Mouse (Mus musculus) T-helper 1 cell (primary cell): ENCODE data around the gene Nr3c2.

ENCODE experiments used
- in situ Hi-C: fragments of 300-600 bp; cut with MboI, MseI; formaldehyde crosslinking; loops from one replicate; pipeline ENCODE4 v1.15.1; 2025; ENCODE audit warnings: high pct_unique_total_duplicates

The Nr3c2 gene

GRCm38 (mm10) chr8:77169320-77169719, 270.1 kb downstream of the Nr3c2 start:
- in situ Hi-C loops, result no loop called here

- in situ Hi-C loops, result no loop called here
These were observed 270.7 kb downstream of the Nr3c2 start for GRCm38 (mm10) chr8:77169757-77170438.

DNA sequence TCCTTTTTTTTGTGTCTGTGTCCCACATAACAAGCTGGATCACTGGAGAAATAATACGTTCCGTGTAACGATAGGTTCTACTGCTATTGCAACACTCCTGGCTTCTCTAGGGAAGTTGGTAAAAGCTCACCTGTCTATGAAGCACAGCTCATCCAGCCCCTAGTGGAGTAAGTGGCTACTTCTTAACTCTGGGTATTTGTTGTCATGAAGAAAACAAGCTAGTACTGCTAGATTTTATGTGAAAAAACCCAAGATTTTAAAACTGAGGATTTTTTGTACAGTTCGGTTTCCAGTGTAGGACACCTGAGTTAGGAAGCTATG, 271.2 kb downstream of the Nr3c2 start:
- in situ Hi-C loops, result no loop called here

GRCm38 (mm10) chr8:77173075-77173657, 273.9 kb downstream of the Nr3c2 start:
- in situ Hi-C loops, result no loop called here

DNA sequence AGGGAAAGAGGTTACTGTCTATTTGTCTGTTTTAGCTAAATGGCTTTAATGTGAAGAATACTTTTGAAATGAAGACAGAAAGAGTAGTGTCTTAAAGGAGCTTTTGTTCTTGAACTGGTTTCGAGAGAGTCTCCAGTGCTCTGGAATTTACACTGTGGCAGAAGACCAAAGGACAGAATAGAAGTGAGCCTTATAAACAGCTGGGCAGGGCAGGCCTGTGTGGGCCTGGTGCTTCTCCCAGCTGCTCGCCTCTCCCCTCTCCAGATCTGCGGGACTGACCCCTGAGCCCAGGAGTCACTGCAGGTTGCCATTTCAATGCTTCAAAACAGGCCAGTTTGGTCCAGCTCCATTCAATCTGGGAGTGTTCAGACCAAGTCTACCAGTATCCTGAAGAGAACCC, 274.5 kb downstream of the Nr3c2 start:
- in situ Hi-C loops, result no loop called here

GRCm38 (mm10) chr8:77175471-77175870, 276.2 kb downstream of the Nr3c2 start:
- in situ Hi-C loops, result no loop called here

DNA sequence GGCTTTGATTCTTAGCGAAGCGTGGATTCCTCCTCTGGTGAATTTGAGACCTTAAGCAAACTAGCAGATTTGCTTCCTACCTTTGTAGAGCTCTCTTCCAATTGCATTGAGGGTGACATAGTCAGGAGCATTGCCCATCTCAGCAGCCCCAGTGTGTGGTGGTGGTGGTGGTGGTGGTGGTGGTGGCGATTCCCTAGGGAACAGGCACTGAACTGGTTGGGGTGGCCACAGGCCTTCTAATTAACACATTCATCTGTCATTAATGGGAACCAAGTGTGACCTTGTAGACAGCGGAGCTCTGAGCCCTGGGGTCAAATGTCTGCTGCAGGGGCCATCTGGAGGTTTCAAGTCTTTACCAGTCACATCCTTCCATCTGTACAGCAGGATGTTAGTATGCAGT, 277.1 kb downstream of the Nr3c2 start:
- in situ Hi-C loops, result no loop called here

DNA sequence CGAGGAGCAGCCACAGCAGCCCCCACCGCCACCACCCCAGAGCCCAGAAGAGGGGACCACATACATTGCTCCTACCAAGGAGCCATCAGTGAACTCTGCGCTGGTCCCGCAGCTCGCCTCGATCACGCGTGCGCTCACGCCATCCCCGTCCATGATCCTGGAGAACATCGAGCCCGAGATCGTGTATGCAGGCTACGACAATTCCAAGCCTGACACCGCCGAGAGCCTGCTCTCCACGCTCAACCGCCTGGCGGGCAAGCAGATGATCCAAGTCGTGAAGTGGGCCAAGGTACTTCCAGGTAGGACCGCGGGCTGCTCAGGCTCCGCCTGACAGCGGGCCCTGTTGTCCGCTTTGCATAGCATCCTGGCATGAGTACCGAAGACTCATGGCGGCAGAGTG, 286.6 kb downstream of the Nr3c2 start:
- in situ Hi-C loops, result no loop called here

DNA sequence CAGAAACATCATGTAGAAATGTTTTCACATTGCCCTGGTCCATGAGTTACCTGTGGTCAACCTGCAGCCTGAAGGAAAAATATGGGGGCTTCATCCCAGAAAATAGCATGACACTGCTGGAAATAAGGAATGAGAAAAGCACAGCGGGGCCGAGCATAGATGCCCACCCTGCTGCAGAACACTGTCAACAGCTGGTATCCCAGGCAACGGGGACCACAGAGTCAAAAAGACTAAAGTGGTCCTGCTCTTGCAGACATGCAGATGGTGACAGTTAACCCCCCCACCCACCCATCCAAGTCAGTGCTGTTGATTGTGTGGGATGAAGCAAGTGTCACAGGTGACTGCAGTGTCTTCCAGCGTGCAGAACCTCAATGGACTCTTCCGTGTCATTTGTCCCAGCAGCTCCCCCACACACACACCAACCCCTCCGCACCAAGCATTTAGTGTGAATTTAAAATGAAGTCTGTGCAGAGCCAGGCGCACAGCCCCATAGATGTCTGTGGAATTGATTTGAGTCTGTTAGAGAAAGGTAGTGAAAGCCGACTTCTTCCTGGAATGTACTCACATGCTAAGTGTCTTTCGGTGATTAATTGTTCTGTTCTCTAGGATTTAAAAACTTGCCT, 287.8 kb downstream of the Nr3c2 start:
- in situ Hi-C loops, result no loop called here

DNA sequence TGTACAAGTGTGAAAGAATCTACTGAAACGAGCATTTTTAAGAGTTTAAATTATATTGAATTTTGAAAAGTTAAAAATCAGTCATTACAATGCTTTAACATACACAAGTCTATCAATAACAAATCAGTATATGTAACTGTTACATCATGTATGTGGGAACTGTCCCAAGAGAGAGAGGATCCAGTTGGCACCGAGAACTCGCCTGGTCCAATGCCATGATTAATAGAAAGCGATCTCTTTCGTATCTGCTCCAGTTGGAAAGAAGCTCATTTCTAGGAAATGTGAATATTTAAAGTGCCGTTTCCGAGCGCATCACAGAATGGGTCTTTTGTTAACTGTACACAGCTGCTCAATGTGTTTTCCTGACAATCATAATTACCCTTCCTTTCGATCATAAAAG, 288.5 kb downstream of the Nr3c2 start:
- in situ Hi-C loops, result no loop called here

DNA sequence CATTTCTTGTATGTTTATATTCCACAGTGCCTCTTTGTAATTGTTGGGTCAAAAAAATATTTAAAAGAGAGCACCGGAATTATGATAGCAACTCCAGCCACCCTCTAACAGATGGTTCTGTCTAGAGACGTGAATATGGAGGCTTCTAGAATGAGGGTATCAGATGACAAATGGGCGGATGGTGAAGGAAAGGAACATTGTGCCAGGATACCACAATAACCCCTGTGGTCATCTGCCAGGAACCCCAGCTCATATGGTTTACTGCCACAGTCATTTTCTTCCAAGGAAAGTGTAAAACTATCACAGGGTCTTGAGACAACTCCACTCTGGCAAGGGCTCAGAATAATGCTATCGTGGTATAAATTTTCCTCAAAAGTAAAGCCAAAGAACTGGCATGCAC, 289.1 kb downstream of the Nr3c2 start:
- in situ Hi-C loops, result no loop called here

DNA sequence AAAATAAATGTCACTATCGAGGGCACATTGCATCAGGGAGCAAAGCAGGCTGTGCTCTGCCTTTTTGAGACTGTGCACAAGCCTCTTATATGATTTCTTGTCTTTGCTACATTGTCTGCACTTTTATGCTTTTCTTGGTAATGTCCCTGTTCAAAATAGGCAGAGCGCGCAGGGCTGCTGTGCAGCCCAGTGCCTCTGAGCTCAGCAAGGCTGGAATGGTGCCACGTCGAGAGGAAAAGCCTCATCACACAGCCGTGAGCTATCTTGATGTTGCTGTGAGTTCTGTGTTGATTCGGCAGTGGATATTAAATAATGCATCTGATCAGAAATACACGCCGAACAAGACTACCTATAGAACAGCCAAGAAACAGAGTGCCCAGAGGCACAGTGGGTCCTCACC, 290.1 kb downstream of the Nr3c2 start:
- in situ Hi-C loops, result no loop called here

DNA sequence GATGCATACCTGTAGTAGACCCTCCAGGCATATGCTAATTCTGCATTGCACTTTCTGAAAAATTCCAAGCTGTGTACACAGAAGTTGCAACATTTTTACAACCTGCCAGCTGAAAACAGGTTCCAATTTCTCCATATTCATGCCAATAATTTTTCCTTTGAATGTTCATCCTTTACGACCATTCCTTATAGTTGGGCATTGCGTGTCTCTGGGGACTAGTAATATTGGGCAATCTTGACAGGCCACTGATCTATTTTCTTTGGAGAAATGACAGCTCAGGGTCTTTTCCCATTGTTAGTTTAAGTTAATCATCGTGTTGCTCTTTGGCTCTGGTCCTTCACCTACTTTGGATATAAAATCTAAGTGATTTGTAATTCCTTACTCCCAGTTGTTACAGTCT, 291.2 kb downstream of the Nr3c2 start:
- in situ Hi-C loops, result no loop called here

GRCm38 (mm10) chr8:77209297-77209696, 310.1 kb downstream of the Nr3c2 start:
- in situ Hi-C loops, result no loop called here

GRCm38 (mm10) chr8:77213893-77214464, 314.7 kb downstream of the Nr3c2 start:
- in situ Hi-C loops, result no loop called here

- in situ Hi-C loops, result no loop called here
These were observed 315.4 kb downstream of the Nr3c2 start for GRCm38 (mm10) chr8:77214665-77215064.

DNA sequence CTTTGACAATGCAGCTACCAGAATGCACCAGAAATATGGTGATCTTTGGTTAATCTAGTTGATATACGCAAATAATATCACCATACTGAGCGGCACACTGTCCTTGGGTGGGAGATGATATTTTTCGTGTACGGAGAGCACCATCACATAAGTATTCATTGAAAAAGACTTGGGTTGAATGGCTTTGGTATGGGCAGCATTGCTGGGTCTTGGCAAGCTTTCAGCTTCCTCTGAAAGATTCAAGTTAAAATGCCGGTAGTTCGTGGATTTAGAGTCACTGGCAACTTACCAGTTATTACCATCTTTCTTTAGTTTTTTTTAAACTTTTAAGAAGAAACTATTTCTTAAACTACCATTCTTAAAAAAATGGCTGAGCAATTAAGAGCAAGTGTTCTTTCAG, 315.9 kb downstream of the Nr3c2 start:
- in situ Hi-C loops, result no loop called here

DNA sequence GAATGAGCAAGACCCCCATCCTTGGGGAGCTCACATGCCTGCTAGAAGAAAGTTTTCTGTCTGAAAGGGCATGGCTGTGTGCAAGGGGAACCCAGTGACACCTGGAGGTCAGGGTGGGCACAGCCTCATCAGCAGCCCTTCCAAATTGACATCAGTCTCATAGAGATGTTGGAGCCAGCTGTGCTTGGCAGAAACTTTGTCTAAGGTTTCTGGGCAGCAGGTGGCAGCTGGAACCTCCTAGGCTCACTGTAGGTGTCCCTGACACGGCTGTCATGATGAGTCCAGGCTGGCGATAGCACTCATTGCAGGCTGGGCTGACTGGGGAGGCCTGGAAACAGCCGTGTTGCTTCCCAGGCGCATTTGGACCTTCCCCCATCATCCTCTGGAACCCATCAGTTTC, 323.9 kb downstream of the Nr3c2 start:
- in situ Hi-C loops, result loop anchor here (10.0 kb wide), 1 partner anchor 62 kb away; no protein-coding TSS in a partner anchor

DNA sequence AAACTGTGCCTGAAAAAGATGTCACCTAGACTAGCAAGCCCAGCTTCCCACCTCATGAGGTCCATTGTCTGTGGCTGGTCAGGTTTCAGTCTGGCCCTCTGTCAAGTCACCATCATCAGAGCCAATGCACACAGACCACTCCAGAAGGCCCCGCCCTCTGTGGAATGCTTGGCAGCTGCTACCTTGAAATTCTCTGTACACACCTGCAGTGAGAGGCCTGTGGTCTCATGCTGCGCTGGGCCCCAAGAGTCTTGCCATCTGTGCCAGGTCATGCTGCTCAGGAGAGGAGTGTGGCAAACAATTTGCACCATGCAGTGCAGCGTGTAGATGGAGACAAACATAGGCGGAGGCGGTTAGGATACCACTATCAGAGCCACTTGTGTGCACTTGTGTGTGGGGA, 328.5 kb downstream of the Nr3c2 start:
- in situ Hi-C loops, result loop anchor here (10.0 kb wide), 1 partner anchor 57 kb away; no protein-coding TSS in a partner anchor

DNA sequence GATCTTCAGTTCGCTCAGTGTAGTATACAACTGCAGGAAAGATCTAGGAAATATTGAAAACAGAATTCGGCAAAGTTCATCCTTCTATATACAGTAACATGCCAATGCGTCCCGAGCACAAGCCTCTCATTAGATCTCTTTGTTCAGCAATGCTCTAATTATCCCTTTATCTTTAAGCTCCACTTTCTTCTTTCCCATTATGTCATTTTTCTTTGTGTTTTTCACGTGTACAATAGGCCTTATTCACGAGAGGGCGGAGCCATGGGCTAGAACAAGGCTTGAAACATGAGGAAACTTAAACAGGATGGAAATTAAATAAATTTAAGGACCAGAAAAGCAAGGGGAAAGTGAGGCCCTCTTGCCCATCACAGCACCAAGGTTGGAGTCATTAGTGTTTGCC, 329.4 kb downstream of the Nr3c2 start:
- in situ Hi-C loops, result loop anchor here (10.0 kb wide), 1 partner anchor 56 kb away; no protein-coding TSS in a partner anchor

DNA sequence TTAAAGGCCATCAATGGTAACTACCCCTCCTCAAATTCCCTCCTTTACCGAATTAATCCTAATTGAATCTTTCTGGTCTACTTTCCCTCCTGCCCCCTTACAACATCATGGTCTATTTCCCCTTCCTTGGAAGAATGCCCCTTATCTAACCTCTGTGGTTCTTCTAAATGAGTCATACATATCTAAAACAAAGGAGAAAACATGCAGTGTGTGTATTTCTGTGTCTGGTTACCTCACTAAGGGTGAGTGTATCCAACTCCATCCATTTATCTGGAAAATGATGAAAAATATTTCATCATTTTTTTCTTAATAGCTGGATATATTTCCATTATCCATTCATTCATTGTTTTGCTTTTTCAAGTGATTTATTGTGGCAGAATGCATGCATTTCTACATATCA, 332.0 kb downstream of the Nr3c2 start:
- in situ Hi-C loops, result no loop called here

DNA sequence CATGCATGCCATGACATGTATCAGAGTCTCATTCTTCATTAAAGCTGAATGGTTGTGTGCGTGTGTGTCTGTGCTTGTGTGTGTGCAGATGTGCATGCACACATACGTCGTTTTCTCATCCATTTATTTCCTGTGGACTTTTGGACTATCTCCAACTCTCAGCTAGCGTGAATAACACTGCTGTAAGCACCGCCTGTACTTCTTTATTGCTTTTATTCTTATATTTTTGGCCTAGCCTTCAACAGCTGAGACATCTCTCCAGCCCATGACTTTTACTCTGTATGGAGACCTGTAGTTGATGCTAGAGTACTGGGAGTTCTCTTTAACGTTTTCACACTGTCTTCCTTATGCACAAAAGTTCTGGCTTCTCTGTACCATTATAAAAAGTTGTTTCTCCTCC, 332.6 kb downstream of the Nr3c2 start:
- in situ Hi-C loops, result no loop called here

GRCm38 (mm10) chr8:77232411-77232810, 333.2 kb downstream of the Nr3c2 start:
- in situ Hi-C loops, result no loop called here
